Mouse (Mus musculus): ENCODE data around the gene Bsnd. TPM values are rescaled to one million over a fixed set of nuclear protein-coding genes. Genes with fewer than 3 reads are reported as not detected.

Bsnd gene
- polyA plus RNA-seq, 1 experiment from 2014 or later: not detected

- 85% methylated on average over 13 of the region's 13 CpGs for WGBS
- Histone ChIP-seq H3K27ac (ENCODE audit: low read depth, low read length) (no peak overlapping the region), H3K36me3 (ENCODE audit: control insufficient read depth, insufficient read depth, low read length) (no peaks in the 10 kb centered on the region), H3K27me3 (ENCODE audit: control insufficient read depth, insufficient read depth, low read length) (peaks cover 11% of the 10 kb centered on the region), H3K4me1 (ENCODE audit: control insufficient read depth, insufficient read depth, low read length) (peaks cover 9% of the 10 kb centered on the region), H3K9me3 (ENCODE audit: control insufficient read depth, low read length) (no peaks in the 10 kb centered on the region), H3K9ac (replicated peaks; ENCODE audit: low read depth, low read length) (no peak overlapping the region), H3K4me3 (ENCODE audit: low read depth, low read length) (no peak overlapping the region), H3K4me2 (ENCODE audit: low read depth, low read length) (no peak overlapping the region)
- no peak for ATAC-seq (ENCODE audit: low read depth)
Measured at GRCm38 (mm10) chr4:106467420-106468110, 24.5 kb downstream of the Bsnd start.

DNA sequence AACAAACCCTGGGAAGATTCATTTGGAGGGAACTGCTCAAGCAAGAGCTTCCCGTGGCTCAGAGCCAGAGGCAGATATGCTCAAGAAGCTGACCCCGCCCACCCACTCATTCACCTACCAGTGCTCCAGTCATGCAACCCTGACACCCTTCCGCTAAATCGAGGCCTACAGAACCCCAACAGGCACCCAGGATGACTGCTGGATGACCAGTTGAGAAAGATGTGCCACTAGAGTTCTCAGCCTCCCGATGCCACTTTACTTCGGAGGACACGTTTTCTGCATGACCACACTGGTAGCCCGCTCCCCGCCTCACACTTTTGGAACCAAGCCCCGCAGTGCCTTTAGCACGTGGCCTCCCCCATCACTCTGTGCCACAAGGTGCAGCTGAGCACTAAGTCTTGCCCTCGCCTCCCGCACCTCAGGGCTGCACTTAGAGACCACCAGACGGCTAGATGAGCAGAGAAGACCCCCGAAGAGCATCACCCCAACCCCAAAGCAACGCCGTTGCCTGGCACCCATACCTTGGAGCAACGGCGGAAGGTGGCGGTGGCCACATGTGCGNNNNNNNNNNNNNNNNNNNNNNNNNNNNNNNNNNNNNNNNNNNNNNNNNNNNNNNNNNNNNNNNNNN, 28.8 kb downstream of the Bsnd start:
- Histone ChIP-seq H3K27ac (ENCODE audit: low read depth, low read length) (no peak overlapping the region), H3K4me1 (ENCODE audit: control insufficient read depth, insufficient read depth, low read length) (peaks cover 9% of the 10 kb centered on the region), H3K4me3 (ENCODE audit: low read depth, low read length) (peak overlapping the region; percentile 37), H3K9ac (replicated peaks; ENCODE audit: low read depth, low read length) (peak overlapping the region; percentile 37), H3K4me2 (ENCODE audit: low read depth, low read length) (peak overlapping the region; percentile 62), H3K9me3 (ENCODE audit: control insufficient read depth, low read length) (no peaks in the 10 kb centered on the region), H3K27me3 (ENCODE audit: control insufficient read depth, insufficient read depth, low read length) (peaks cover 11% of the 10 kb centered on the region), H3K36me3 (ENCODE audit: control insufficient read depth, insufficient read depth, low read length) (no peaks in the 10 kb centered on the region)
- peak; percentile 28; the same call in 1 of the 2 replicates for ATAC-seq (ENCODE audit: low read depth)
- 19% methylated on average over 20 of the region's 21 CpGs for WGBS

DNA sequence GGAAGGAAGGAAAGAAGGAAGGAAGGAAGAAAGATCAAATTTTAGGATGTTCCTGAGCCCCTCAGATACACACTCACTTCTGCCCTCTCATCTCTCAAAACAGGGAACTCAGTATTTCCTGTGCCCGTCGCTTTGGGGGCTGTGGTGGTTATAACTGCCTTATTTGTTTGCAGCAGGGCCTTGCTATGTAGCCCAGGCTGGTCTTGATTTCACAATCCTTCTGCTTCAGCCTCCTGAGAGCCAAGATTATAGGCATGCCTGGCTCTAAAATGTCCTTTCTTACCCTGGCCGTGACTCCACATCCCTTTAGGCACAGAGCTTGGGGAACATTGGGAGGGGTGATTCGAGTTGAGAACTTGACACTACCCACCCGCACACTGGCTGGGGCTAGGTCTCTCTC, 29.6 kb downstream of the Bsnd start:
- no peaks in the 10 kb centered on the region for H3K36me3 ChIP-seq (ENCODE audit: control insufficient read depth, insufficient read depth, low read length)
- peaks cover 11% of the 10 kb centered on the region for H3K27me3 ChIP-seq (ENCODE audit: control insufficient read depth, insufficient read depth, low read length)
- 64% methylated on average over 5 of the region's 5 CpGs for WGBS
- no peak overlapping the region for H3K9ac ChIP-seq (replicated peaks; ENCODE audit: low read depth, low read length)
- H3K4me2 ChIP-seq (ENCODE audit: low read depth, low read length): no peak overlapping the region
- no peak overlapping the region for H3K27ac ChIP-seq (ENCODE audit: low read depth, low read length)
- no peak overlapping the region for H3K4me3 ChIP-seq (ENCODE audit: low read depth, low read length)
- H3K4me1 ChIP-seq (ENCODE audit: control insufficient read depth, insufficient read depth, low read length): peaks cover 9% of the 10 kb centered on the region
- no peak for ATAC-seq (ENCODE audit: low read depth)
- no peaks in the 10 kb centered on the region for H3K9me3 ChIP-seq (ENCODE audit: control insufficient read depth, low read length)

- Histone ChIP-seq H3K27me3 (ENCODE audit: control insufficient read depth, insufficient read depth, low read length) (peaks cover 11% of the 10 kb centered on the region), H3K4me2 (ENCODE audit: low read depth, low read length) (no peak overlapping the region), H3K4me3 (ENCODE audit: low read depth, low read length) (no peak overlapping the region), H3K9me3 (ENCODE audit: control insufficient read depth, low read length) (no peaks in the 10 kb centered on the region), H3K36me3 (ENCODE audit: control insufficient read depth, insufficient read depth, low read length) (no peaks in the 10 kb centered on the region), H3K4me1 (ENCODE audit: control insufficient read depth, insufficient read depth, low read length) (peaks cover 9% of the 10 kb centered on the region), H3K27ac (ENCODE audit: low read depth, low read length) (no peak overlapping the region), H3K9ac (replicated peaks; ENCODE audit: low read depth, low read length) (no peak overlapping the region)
- ATAC-seq (ENCODE audit: low read depth): no peak
- WGBS: 75% methylated on average over 9 of the region's 9 CpGs
Measured at GRCm38 (mm10) chr4:106462016-106462415, 30.1 kb downstream of the Bsnd start.

GRCm38 (mm10) chr4:106454541-106454940, 37.5 kb downstream of the Bsnd start:
- H3K9me3 ChIP-seq (ENCODE audit: control insufficient read depth, low read length): no peaks in the 10 kb centered on the region
- H3K4me1 ChIP-seq (ENCODE audit: control insufficient read depth, insufficient read depth, low read length): no peaks in the 10 kb centered on the region
- H3K4me2 ChIP-seq (ENCODE audit: low read depth, low read length): no peak overlapping the region
- H3K36me3 ChIP-seq (ENCODE audit: control insufficient read depth, insufficient read depth, low read length): no peaks in the 10 kb centered on the region
- H3K27me3 ChIP-seq (ENCODE audit: control insufficient read depth, insufficient read depth, low read length): no peaks in the 10 kb centered on the region
- no peak for ATAC-seq (ENCODE audit: low read depth)
- no peak overlapping the region for H3K27ac ChIP-seq (ENCODE audit: low read depth, low read length)
- no peak overlapping the region for H3K4me3 ChIP-seq (ENCODE audit: low read depth, low read length)
- H3K9ac ChIP-seq (replicated peaks; ENCODE audit: low read depth, low read length): no peak overlapping the region
- 90% methylated on average over 7 of the region's 7 CpGs for WGBS

- H3K27ac ChIP-seq (ENCODE audit: low read depth, low read length): no peak overlapping the region
- H3K9me3 ChIP-seq (ENCODE audit: control insufficient read depth, low read length): no peaks in the 10 kb centered on the region
- no peaks in the 10 kb centered on the region for H3K27me3 ChIP-seq (ENCODE audit: control insufficient read depth, insufficient read depth, low read length)
- H3K4me1 ChIP-seq (ENCODE audit: control insufficient read depth, insufficient read depth, low read length): no peaks in the 10 kb centered on the region
- no peak overlapping the region for H3K4me2 ChIP-seq (ENCODE audit: low read depth, low read length)
- no peak overlapping the region for H3K4me3 ChIP-seq (ENCODE audit: low read depth, low read length)
- ATAC-seq (ENCODE audit: low read depth): no peak
- no peak overlapping the region for H3K9ac ChIP-seq (replicated peaks; ENCODE audit: low read depth, low read length)
- WGBS: 84% methylated on average over 4 of the region's 4 CpGs
- H3K36me3 ChIP-seq (ENCODE audit: control insufficient read depth, insufficient read depth, low read length): no peaks in the 10 kb centered on the region
Measured at GRCm38 (mm10) chr4:106453516-106453915, 38.6 kb downstream of the Bsnd start.

DNA sequence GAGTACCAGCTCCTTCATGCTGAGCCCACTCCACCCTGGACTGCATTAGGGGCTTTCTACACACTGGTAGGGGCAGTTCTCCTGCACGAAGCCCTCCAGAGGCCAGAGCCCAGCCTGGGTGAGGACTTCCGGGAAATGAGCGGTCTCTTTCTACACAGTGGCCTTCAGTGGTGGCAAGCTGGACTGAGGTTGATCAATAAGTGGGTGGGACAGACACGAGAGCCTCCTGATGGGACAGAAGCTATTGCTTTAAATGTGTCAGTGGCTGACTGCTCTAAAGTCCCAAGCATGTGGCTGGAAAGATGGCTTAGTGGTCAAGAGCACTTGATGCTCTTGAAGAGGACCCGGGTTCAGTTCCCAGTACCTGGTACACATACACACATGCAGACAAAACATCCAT, 39.0 kb downstream of the Bsnd start:
- no peaks in the 10 kb centered on the region for H3K36me3 ChIP-seq (ENCODE audit: control insufficient read depth, insufficient read depth, low read length)
- no peak for ATAC-seq (ENCODE audit: low read depth)
- H3K27me3 ChIP-seq (ENCODE audit: control insufficient read depth, insufficient read depth, low read length): no peaks in the 10 kb centered on the region
- H3K4me3 ChIP-seq (ENCODE audit: low read depth, low read length): no peak overlapping the region
- H3K4me2 ChIP-seq (ENCODE audit: low read depth, low read length): no peak overlapping the region
- H3K9ac ChIP-seq (replicated peaks; ENCODE audit: low read depth, low read length): no peak overlapping the region
- H3K9me3 ChIP-seq (ENCODE audit: control insufficient read depth, low read length): no peaks in the 10 kb centered on the region
- 89% methylated on average over 5 of the region's 5 CpGs for WGBS
- H3K27ac ChIP-seq (ENCODE audit: low read depth, low read length): no peak overlapping the region
- H3K4me1 ChIP-seq (ENCODE audit: control insufficient read depth, insufficient read depth, low read length): no peaks in the 10 kb centered on the region

- no peak for ATAC-seq (ENCODE audit: low read depth)
- Histone ChIP-seq H3K27ac (ENCODE audit: low read depth, low read length) (no peak overlapping the region), H3K4me1 (ENCODE audit: control insufficient read depth, insufficient read depth, low read length) (no peaks in the 10 kb centered on the region), H3K4me2 (ENCODE audit: low read depth, low read length) (no peak overlapping the region), H3K4me3 (ENCODE audit: low read depth, low read length) (no peak overlapping the region), H3K9ac (replicated peaks; ENCODE audit: low read depth, low read length) (no peak overlapping the region), H3K36me3 (ENCODE audit: control insufficient read depth, insufficient read depth, low read length) (no peaks in the 10 kb centered on the region), H3K27me3 (ENCODE audit: control insufficient read depth, insufficient read depth, low read length) (no peaks in the 10 kb centered on the region), H3K9me3 (ENCODE audit: control insufficient read depth, low read length) (no peaks in the 10 kb centered on the region)
- WGBS: 84% methylated on average over 7 of the region's 7 CpGs
Measured at GRCm38 (mm10) chr4:106452401-106452800, 39.7 kb downstream of the Bsnd start.

DNA sequence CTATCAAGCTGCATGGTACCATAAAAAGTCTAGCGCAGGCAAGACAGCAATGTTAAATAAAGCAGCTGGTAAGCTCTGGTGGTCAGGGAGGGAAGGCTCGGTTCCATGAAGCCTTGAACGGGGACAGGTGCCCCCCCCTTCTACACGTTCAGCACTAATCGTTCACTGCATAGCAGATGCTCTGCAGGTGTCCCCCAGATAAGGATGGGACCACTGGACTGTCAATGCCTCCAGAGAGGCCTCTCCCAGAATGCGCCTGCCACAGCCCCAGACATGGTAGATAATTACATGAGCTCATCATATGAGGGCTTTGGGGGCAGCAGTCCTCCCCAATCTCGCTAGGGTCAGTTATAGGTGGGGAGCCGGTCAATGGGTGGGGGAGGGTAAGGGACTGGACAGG, 42.8 kb downstream of the Bsnd start:
- no peak for ATAC-seq (ENCODE audit: low read depth)
- no peaks in the 10 kb centered on the region for H3K4me1 ChIP-seq (ENCODE audit: control insufficient read depth, insufficient read depth, low read length)
- WGBS: 85% methylated on average over 8 of the region's 8 CpGs
- no peaks in the 10 kb centered on the region for H3K36me3 ChIP-seq (ENCODE audit: control insufficient read depth, insufficient read depth, low read length)
- H3K9ac ChIP-seq (replicated peaks; ENCODE audit: low read depth, low read length): no peak overlapping the region
- no peaks in the 10 kb centered on the region for H3K27me3 ChIP-seq (ENCODE audit: control insufficient read depth, insufficient read depth, low read length)
- H3K4me3 ChIP-seq (ENCODE audit: low read depth, low read length): no peak overlapping the region
- H3K4me2 ChIP-seq (ENCODE audit: low read depth, low read length): no peak overlapping the region
- no peak overlapping the region for H3K27ac ChIP-seq (ENCODE audit: low read depth, low read length)
- H3K9me3 ChIP-seq (ENCODE audit: control insufficient read depth, low read length): no peaks in the 10 kb centered on the region
